Mouse (Mus musculus): ENCODE results near the gene Ndufs8.

Gene Ndufs8

GRCm38 (mm10) chr19:3931716-3932115, 19.1 kb upstream of the Ndufs8 start:
- DNase-seq (ENCODE audit: low read depth, low spot score), result no peak

- DNase-seq (ENCODE audit: low read depth, low spot score), result no peak
Observed at GRCm38 (mm10) chr19:3930262-3931057, 17.9 kb upstream of the Ndufs8 start.

GRCm38 (mm10) chr19:3929211-3929941, 16.8 kb upstream of the Ndufs8 start, which contains the start of gene Aldh3b1:
Gene Aldh3b1, minus strand, starts transcription at chr19:3929808.
- DNase-seq (ENCODE audit: low read depth, low spot score), result no peak

- DNase-seq (ENCODE audit: low read depth, low spot score), result no peak
Observed at GRCm38 (mm10) chr19:3928779-3929178, 16.2 kb upstream of the Ndufs8 start.

- no peak for DNase-seq (ENCODE audit: low read depth, low spot score)
Observed at GRCm38 (mm10) chr19:3927989-3928388, 15.4 kb upstream of the Ndufs8 start.

- DNase-seq (ENCODE audit: low read depth, low spot score), result no peak
Observed at GRCm38 (mm10) chr19:3926685-3927084, 14.1 kb upstream of the Ndufs8 start.

GRCm38 (mm10) chr19:3926279-3926678, 13.7 kb upstream of the Ndufs8 start:
- DNase-seq (ENCODE audit: low read depth, low spot score), result no peak

- no peak for DNase-seq (ENCODE audit: low read depth, low spot score)
Observed at GRCm38 (mm10) chr19:3925859-3926258, 13.3 kb upstream of the Ndufs8 start.

GRCm38 (mm10) chr19:3924868-3925267, 12.3 kb upstream of the Ndufs8 start:
- no peak for DNase-seq (ENCODE audit: low read depth, low spot score)

- no peak for DNase-seq (ENCODE audit: low read depth, low spot score)
Observed at GRCm38 (mm10) chr19:3924190-3924589, 11.6 kb upstream of the Ndufs8 start.

- DNase-seq (ENCODE audit: low read depth, low spot score), result no peak
Observed at GRCm38 (mm10) chr19:3923586-3923985, 11.0 kb upstream of the Ndufs8 start.

GRCm38 (mm10) chr19:3922661-3923371, 10.2 kb upstream of the Ndufs8 start:
- DNase-seq (ENCODE audit: low read depth, low spot score), result no peak

GRCm38 (mm10) chr19:3919928-3920327, 7.4 kb upstream of the Ndufs8 start:
- no peak for DNase-seq (ENCODE audit: low read depth, low spot score)

GRCm38 (mm10) chr19:3916727-3917126, 4.2 kb upstream of the Ndufs8 start:
- DNase-seq (ENCODE audit: low read depth, low spot score), result no peak

GRCm38 (mm10) chr19:3914535-3914934, 2.0 kb upstream of the Ndufs8 start:
- DNase-seq (ENCODE audit: low read depth, low spot score), result no peak

GRCm38 (mm10) chr19:3913692-3914091, 1.1 kb upstream of the Ndufs8 start:
- DNase-seq (ENCODE audit: low read depth, low spot score), result no peak

- no peak for DNase-seq (ENCODE audit: low read depth, low spot score)
Observed at GRCm38 (mm10) chr19:3910206-3910605, 2.4 kb downstream of the Ndufs8 start.

- DNase-seq (ENCODE audit: low read depth, low spot score), result no peak
Observed at GRCm38 (mm10) chr19:3907876-3908660, 4.5 kb downstream of the Ndufs8 start.

GRCm38 (mm10) chr19:3906795-3907786, 5.5 kb downstream of the Ndufs8 start, which contains the start of gene Tcirg1:
Gene Tcirg1, minus strand, starts transcription at chr19:3907133.
- DNase-seq (ENCODE audit: low read depth, low spot score), result peak; percentile 31

- no peak for DNase-seq (ENCODE audit: low read depth, low spot score)
Observed at GRCm38 (mm10) chr19:3906326-3906725, 6.2 kb downstream of the Ndufs8 start.
